Mouse (Mus musculus) ES-E14 (cell line): ENCODE data around the gene Fmnl3. TPM values are rescaled to one million over a fixed set of nuclear protein-coding genes. Genes with fewer than 3 reads are reported as not detected.
"Not testable (repeated sequence)": the region's sequence is repeated elsewhere in the genome, so short reads cannot be mapped to it uniquely, and the experiment has no call there.

Experiments used
- DNase-seq: peaks from one replicate; pipeline ENCODE4 v3.0.0-alpha.2; 2013; ENCODE audit warnings: low read depth, low spot score
- H3K27ac ChIP-seq: 2 replicates; pipeline ENCODE4 v1.5.1; 2012; ENCODE audit warnings: low read depth, mild to moderate bottlenecking, low read length, moderate library complexity, mixed read lengths; ENCODE audit not compliant: poor library complexity, insufficient read depth, severe bottlenecking
- H3K36me3 ChIP-seq: 2 replicates; pipeline ENCODE4 v1.6.1; 2012; ENCODE audit warnings: mild to moderate bottlenecking, low read length, moderate library complexity, mixed read lengths; ENCODE audit not compliant: control insufficient read depth, poor library complexity, insufficient read depth, severe bottlenecking
- H3K4me1 ChIP-seq, 2 experiments: fragments of 150-350 bp in 1 of 2; sonication (generic) in 1 of 2; 2 replicates each; pipeline ENCODE4 v1.6.1; 2012; ENCODE audit warnings: low read length in 2 of 2, mild to moderate bottlenecking in 1 of 2, mixed read lengths in 1 of 2; ENCODE audit not compliant: control insufficient read depth in 2 of 2, insufficient read depth in 2 of 2, poor library complexity in 1 of 2
- H3K4me3 ChIP-seq, 2 experiments: fragments of 150-350 bp in 1 of 2; sonication (generic) in 1 of 2; 2 replicates each; pipeline ENCODE4 v1.5.1; 2012; ENCODE audit warnings: low read length in 2 of 2, low read depth in 1 of 2, mild to moderate bottlenecking in 1 of 2, mixed read lengths in 1 of 2; ENCODE audit not compliant: insufficient read depth in 1 of 2, poor library complexity in 1 of 2, severe bottlenecking in 1 of 2
- H3K9ac ChIP-seq: 2 replicates; pipeline ENCODE4 v1.6.1; 2012; ENCODE audit warnings: low read depth, mild to moderate bottlenecking, low read length, mixed read lengths; ENCODE audit not compliant: poor library complexity, insufficient read depth, severe bottlenecking
- H3K9me3 ChIP-seq: fragments of 150-350 bp; sonication (generic); 2 replicates; pipeline ENCODE4 v1.6.1; 2012; ENCODE audit warnings: low read depth, mild to moderate bottlenecking, low read length; ENCODE audit not compliant: control insufficient read depth, insufficient read depth
- CHD2 ChIP-seq: IDR thresholded peaks from 2 replicates; pipeline ENCODE4 v1.6.1; 2014; ENCODE audit warnings: mild to moderate bottlenecking, low read depth, low read length, inconsistent platforms
- HCFC1 ChIP-seq: IDR thresholded peaks from 2 replicates; pipeline ENCODE4 v1.6.1; 2012; ENCODE audit warnings: low read length, inconsistent platforms, borderline replicate concordance; ENCODE audit not compliant: insufficient read depth
- MAFK ChIP-seq: IDR thresholded peaks from 2 replicates; pipeline ENCODE4 v1.6.1; 2014; ENCODE audit warnings: mild to moderate bottlenecking, low read depth, low read length, inconsistent platforms; ENCODE audit not compliant: insufficient read depth
- ZC3H11A ChIP-seq: IDR thresholded peaks from 2 replicates; pipeline ENCODE4 v1.6.1; 2012; ENCODE audit warnings: low read depth, mild to moderate bottlenecking, inconsistent platforms, low read length, borderline replicate concordance
- ZNF384 ChIP-seq: IDR thresholded peaks from 2 replicates; pipeline ENCODE4 v1.6.1; 2012; ENCODE audit warnings: low read depth, low read length, inconsistent platforms
- in situ Hi-C, 2 experiments: fragments of 600-800 bp; cut with MboI; formaldehyde crosslinking; loops; one replicate each; pipeline ENCODE4 v1.15.1; 2025; ENCODE audit warnings: low sequenced_read_pairs in 2 of 2, inconsistent platforms in 1 of 2; ENCODE audit not compliant: unreplicated experiment in 2 of 2
- total RNA-seq: library from RNA; depleted of rRNA; stranded (reverse); fragments of 300-350 nt; gene quantifications from 2 replicates; pipeline ENCODE4 v1.2.3, GENCODE M21; 2012

Gene Fmnl3
- total RNA-seq, 1 experiment = 16.8 TPM

GRCm38 (mm10) chr15:99391975-99392374 lies 21.7 kb upstream of the Fmnl3 start:
- in situ Hi-C loops = no loop called here
- DNase-seq = no peak
- TF ChIP-seq ZC3H11A (no peak), MAFK (no peak), CHD2 (no peak), ZNF384 (no peak), HCFC1 (no peak)
- no peaks in the 10 kb centered on the region for H3K9me3 ChIP-seq
- H3K4me1 ChIP-seq = peaks cover 7 to 15% of the 10 kb centered on the region in 2 experiments; a peak in 3 of 4 replicates
- 0 out of 2 replicates have a peak overlapping the region, but pooled peaks have one; percentile 20 for H3K27ac ChIP-seq
- peak overlapping the region; percentile 33; the same call in 1 of the 2 replicates for H3K9ac ChIP-seq
- peak overlapping the region; percentile 40 to 81 for H3K4me3 ChIP-seq
- H3K36me3 ChIP-seq = no peaks in the 10 kb centered on the region

DNA sequence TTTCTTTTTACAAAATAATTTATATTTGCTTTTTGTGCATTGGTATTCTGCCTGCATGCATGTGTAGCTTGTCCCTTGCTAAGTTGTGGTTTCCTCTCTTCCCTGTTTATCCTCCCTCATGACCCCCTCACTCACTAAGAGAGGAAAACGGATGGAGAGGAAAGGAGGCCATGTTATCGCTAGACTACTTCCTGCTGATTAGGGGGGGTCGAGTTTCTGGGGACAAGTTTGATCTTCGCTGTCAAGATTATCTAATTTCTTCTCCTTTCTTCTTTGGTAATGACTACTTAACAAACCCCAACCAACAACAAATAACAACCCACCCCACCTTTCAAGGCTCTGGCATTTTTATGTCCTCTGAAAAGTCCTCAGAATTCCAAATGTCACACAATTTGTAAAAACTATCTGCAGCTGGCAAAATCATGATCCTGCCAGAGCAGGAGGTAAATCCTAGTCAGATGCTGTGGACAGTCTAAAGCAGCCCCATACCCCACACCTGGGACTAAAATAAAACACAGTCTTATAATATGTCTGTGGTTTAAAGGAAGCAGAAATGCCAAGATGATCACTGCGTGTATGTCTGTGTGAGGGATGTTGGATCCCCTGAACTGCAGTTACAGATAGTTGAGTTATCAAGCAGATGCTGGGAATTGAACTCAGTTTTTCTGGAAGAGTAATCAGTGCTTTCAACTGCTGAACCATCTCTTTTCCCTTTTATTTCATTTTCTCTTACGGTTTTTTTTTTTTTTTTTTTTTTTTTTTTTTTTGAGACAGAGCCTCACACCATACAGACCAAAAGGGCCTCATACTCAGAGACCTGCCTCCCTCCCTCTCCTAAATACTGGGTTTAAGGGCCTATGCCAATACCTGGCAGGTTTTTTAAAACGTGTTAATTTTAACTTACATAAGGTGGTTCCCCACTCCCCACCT lies 20.5 kb upstream of the Fmnl3 start:
- TF ChIP-seq CHD2 = no peak
- 0 out of 2 replicates have a peak, but pooled peaks have one; percentile 37 for TF ChIP-seq ZNF384
- no peak for DNase-seq
- no peak overlapping the region for H3K27ac ChIP-seq
- no peaks in the 10 kb centered on the region for H3K36me3 ChIP-seq
- no peak overlapping the region for H3K9ac ChIP-seq
- peaks cover 7 to 13% of the 10 kb centered on the region in 2 experiments; a peak in 3 of 4 replicates for H3K4me1 ChIP-seq
- no peaks in the 10 kb centered on the region for H3K9me3 ChIP-seq
- in situ Hi-C loops = no loop called here
- H3K4me3 ChIP-seq = no peak overlapping the region

- no peaks in the 10 kb centered on the region for H3K9me3 ChIP-seq
- in situ Hi-C loops = no loop called here
- no peak for TF ChIP-seq ZC3H11A
- TF ChIP-seq MAFK = no peak
- TF ChIP-seq CHD2 = no peak
- TF ChIP-seq HCFC1 = no peak
- no peak for TF ChIP-seq ZNF384
- DNase-seq = no peak
- no peak overlapping the region for H3K27ac ChIP-seq
- H3K4me3 ChIP-seq = no peak overlapping the region
- H3K4me1 ChIP-seq = peaks cover 0 to 5% of the 10 kb centered on the region in 2 experiments; a peak in 1 of 4 replicates
- H3K36me3 ChIP-seq = no peaks in the 10 kb centered on the region
- H3K9ac ChIP-seq = no peak overlapping the region
These were observed 17.7 kb upstream of the Fmnl3 start for GRCm38 (mm10) chr15:99387976-99388375.

DNA sequence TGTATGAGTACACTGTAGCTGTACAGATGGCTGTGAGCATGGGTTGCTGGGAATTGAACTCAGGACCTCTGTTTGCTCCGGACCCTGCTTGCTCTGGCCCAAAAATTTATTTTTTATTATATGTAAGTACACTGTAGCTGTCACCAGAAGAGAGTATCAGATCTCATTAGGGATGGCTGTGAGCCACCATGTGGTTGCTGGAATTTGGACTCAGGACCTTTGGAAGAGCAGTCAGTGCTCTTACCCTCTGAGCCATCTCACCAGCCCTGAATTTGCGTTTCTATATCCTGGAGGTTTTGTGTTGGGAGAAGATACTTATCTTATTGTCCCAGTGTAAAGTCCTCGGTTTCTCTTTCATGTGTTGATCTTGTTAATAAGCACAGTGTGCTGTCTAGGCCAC lies 16.5 kb upstream of the Fmnl3 start:
- Histone ChIP-seq H3K4me1 (peaks cover 0 to 3% of the 10 kb centered on the region in 2 experiments; a peak in 1 of 4 replicates), H3K9me3 (no peaks in the 10 kb centered on the region), H3K9ac (no peak overlapping the region), H3K4me3 (no peak overlapping the region), H3K36me3 (no peaks in the 10 kb centered on the region), H3K27ac (no peak overlapping the region)
- DNase-seq = no peak
- in situ Hi-C loops = no loop called here
- TF ChIP-seq ZNF384 = no peak
- no peak for TF ChIP-seq CHD2
- TF ChIP-seq MAFK = no peak
- no peak for TF ChIP-seq HCFC1
- TF ChIP-seq ZC3H11A = no peak

DNA sequence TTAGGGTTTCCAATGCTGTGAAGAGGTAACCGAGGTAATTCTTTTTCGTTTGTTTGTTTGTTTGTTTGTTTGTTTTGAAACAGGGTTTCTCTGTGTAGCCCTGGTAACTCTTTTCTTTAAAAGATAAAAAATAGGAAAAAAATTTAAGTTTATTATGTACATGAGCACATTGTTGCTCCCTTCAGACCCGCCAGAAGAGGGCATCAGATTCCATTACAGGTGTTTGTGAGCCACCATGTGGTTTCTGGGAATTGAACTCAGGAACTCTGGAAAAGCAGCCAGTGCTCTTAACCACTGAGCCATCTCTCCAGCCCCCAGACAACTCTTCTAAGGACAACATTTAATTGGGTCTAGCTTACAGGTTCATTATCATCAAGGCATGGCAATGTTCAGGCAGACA lies 15.8 kb upstream of the Fmnl3 start:
- H3K4me1 ChIP-seq, H3K9ac ChIP-seq, H3K36me3 ChIP-seq, DNase-seq, H3K27ac ChIP-seq, H3K4me3 ChIP-seq, H3K9me3 ChIP-seq, in situ Hi-C loops: not testable (repeated sequence)
